Mouse (Mus musculus) spleen, adult 2 months (tissue): Measurements from ENCODE around the gene Zscan22. TPM values are rescaled to one million over a fixed set of nuclear protein-coding genes. Genes with fewer than 3 reads are reported as not detected.
"Not testable (repeated sequence)": the region's sequence is repeated elsewhere in the genome, so short reads cannot be mapped to it uniquely, and the experiment has no call there.

Experiments used
- DNase-seq, 2 experiments: peaks; one replicate each; pipeline versions ENCODE4 v3.0.0 to v3.0.0-alpha.2; 2012 to 2021; ENCODE audit warnings: low spot score in 2 of 2, low read depth in 1 of 2
- H3K27ac ChIP-seq: fragments of 200-500 bp; 2 replicates; pipeline ENCODE4 v1.5.1; 2012; ENCODE audit warnings: low read length, inconsistent platforms; ENCODE audit not compliant: insufficient read depth
- H3K27me3 ChIP-seq: fragments of 200-500 bp; 2 replicates; pipeline ENCODE4 v1.6.1; 2012; ENCODE audit warnings: mild to moderate bottlenecking, moderate library complexity, low read length, inconsistent platforms; ENCODE audit not compliant: control insufficient read depth, insufficient read depth
- H3K36me3 ChIP-seq: fragments of 200-500 bp; 2 replicates; pipeline ENCODE4 v1.6.1; 2012; ENCODE audit warnings: mild to moderate bottlenecking, low read length, inconsistent platforms; ENCODE audit not compliant: control insufficient read depth, insufficient read depth
- H3K4me1 ChIP-seq: fragments of 200-500 bp; 2 replicates; pipeline ENCODE4 v1.6.1; 2011; ENCODE audit warnings: inconsistent platforms; ENCODE audit not compliant: control insufficient read depth, insufficient read depth, insufficient read length
- H3K4me3 ChIP-seq: fragments of 200-500 bp; 2 replicates; pipeline ENCODE4 v1.5.1; 2011; ENCODE audit warnings: mild to moderate bottlenecking, inconsistent platforms; ENCODE audit not compliant: insufficient read depth, insufficient read length; ENCODE audit errors: extremely low read depth
- CTCF ChIP-seq: fragments of 200-500 bp; IDR thresholded peaks from 2 replicates; pipeline ENCODE4 v1.5.1; 2011; ENCODE audit warnings: mild to moderate bottlenecking, inconsistent platforms; ENCODE audit not compliant: insufficient read depth, insufficient read length, insufficient replicate concordance; ENCODE audit errors: extremely low read depth
- POLR2A ChIP-seq: fragments of 200-500 bp; IDR thresholded peaks from 2 replicates; pipeline ENCODE4 v1.6.1; 2011; ENCODE audit warnings: low read depth, low read length, inconsistent platforms
- WGBS: fragments of 180-500 bp; shearing (Covaris S2); methylation state at CpG from one replicate; pipeline ENCODE4 v1.1.7; 2018; 5-methylcytosine and 5-hydroxymethylcytosine counted together
- polyA plus RNA-seq: library from polyadenylated mRNA; depleted of rRNA; stranded (reverse); fragments of >200 nt; gene quantifications from 2 replicates; pipeline ENCODE4 v1.2.3, GENCODE M21; 2012

The Zscan22 gene
- polyA plus RNA-seq, 1 experiment: 6.8 TPM

DNA sequence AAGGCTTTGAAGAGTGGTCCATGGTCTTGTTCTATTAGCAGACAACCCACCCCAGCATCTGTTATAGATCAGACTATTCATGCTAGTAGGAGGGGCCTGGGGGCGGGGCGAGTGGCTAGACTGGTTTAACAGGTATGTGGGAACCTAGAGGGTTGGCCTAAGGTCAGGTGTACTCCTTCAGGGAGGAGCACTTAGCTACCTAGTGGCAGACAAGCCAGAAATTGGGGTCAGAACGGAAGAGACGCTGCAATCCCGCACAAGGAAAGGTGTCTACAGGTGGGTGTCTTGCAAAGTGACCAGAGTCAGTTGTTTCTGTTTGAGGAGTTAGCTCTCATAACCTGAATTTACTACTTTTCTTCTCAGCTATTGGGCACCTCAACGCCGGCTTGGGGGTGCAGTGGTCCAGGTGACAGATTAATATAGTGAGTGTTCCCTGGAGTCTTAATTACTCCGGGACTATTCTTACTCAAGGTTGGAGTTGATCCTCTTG lies 29.6 kb downstream of the Zscan22 start, which contains the start of gene Rnf225:
Rnf225 (plus strand) TSS at position 226 of the 490 bp plus-strand sequence.
- no peak for DNase-seq
- no peak within 1 kb of the TSS for H3K27ac ChIP-seq
- H3K4me1 ChIP-seq: no peaks in the 10 kb centered on the region; the same call in none of the 2 replicates
- 82% methylated on average over 8 of the region's 8 CpGs for WGBS
- no peaks in the 10 kb centered on the region for H3K27me3 ChIP-seq
- H3K36me3 ChIP-seq: peaks cover 29% of the 10 kb centered on the region
- H3K4me3 ChIP-seq: no peak within 1 kb of the TSS
- TF ChIP-seq POLR2A: no peak
- no peak for TF ChIP-seq CTCF

DNA sequence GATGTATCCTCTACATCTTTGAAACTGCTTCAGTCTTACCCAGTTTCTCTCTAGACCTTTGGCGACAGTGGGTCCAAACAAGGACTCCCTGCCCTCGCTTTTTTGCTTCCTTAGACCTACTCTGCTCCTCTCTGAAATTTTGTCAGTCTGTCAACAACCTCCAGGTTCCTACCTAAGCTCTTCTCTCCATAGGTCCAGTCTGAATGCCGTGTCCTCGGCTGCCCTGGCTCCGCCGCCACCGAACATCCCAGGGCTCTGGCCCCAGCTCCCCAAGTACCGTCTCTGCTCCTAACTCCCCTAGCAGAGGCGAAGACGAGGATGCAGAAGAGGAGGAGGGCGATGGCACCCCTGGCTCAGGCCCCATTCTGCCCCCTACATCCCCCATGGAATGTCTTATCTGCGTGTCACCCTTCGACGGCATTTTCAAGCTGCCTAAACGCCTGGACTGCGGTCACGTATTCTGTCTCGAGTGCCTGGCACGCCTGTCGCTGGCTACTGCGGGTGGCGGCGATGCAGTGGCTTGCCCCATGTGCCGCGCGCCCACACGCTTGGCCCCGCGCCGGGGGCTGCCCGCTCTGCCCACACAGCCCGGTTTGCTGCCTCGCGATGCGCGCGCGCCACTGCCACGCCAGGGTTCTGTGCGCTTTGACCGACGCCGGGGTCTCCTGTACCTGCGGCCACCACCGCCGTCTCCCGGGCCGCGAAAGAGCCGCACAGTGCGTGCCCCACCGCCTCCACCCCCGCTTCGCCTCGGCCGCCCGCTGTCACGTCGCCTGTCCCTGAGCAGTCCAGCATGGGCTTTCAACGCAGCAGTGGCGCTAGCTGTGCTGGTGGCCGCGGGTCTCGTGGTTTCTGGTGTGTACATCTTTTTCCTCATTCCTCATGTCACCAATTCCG lies 30.3 kb downstream of the Zscan22 start:
- Histone ChIP-seq H3K27ac (no peak overlapping the region), H3K27me3 (no peaks in the 10 kb centered on the region), H3K4me1 (no peaks in the 10 kb centered on the region; the same call in none of the 2 replicates), H3K36me3 (peaks cover 29% of the 10 kb centered on the region), H3K4me3 (no peak overlapping the region)
- DNase-seq: no peak
- TF ChIP-seq POLR2A: no peak
- TF ChIP-seq CTCF: no peak
- 13% methylated on average over 64 of the region's 65 CpGs for WGBS

DNA sequence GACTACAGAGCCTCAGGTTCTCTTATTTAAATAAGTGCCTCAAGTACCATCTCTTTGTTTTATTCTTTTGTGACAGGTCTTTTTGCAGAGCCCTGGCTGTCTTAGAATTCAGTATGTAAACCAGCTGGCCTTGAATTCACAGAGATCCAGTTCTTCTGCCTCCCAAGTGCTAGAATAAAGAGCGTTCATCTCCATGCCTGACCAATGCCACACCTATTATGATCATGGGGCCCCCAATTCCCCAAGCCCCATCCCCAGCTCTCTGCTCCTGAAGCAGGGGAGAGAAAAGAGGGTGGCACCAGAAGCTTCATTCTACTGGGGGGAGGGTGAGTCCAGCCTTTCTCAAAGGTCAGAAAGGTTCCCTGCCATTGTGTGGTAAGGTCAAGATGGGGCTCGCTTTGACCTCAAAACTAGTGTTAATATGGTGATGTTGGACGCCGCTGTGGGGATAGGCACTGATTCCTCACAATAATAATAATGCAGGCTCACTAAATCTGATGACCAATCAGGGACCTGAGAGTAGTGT lies 36.1 kb downstream of the Zscan22 start:
- Histone ChIP-seq H3K27me3 (no peaks in the 10 kb centered on the region), H3K4me1 (no peaks in the 10 kb centered on the region), H3K4me3 (no peak overlapping the region), H3K27ac (no peak overlapping the region), H3K36me3 (no peaks in the 10 kb centered on the region)
- WGBS: 90% methylated on average over 4 of the region's 4 CpGs
- TF ChIP-seq CTCF (no peak), POLR2A (no peak)
- no peak for DNase-seq

GRCm38 (mm10) chr7:12934808-12935207 lies 37.2 kb downstream of the Zscan22 start:
- DNase-seq: no peak
- 74% methylated on average over 3 of the region's 3 CpGs for WGBS
- Histone ChIP-seq H3K27me3 (no peaks in the 10 kb centered on the region), H3K4me3 (no peak overlapping the region), H3K4me1 (no peaks in the 10 kb centered on the region), H3K27ac (no peak overlapping the region), H3K36me3 (no peaks in the 10 kb centered on the region)
- TF ChIP-seq POLR2A (no peak), CTCF (no peak)

DNA sequence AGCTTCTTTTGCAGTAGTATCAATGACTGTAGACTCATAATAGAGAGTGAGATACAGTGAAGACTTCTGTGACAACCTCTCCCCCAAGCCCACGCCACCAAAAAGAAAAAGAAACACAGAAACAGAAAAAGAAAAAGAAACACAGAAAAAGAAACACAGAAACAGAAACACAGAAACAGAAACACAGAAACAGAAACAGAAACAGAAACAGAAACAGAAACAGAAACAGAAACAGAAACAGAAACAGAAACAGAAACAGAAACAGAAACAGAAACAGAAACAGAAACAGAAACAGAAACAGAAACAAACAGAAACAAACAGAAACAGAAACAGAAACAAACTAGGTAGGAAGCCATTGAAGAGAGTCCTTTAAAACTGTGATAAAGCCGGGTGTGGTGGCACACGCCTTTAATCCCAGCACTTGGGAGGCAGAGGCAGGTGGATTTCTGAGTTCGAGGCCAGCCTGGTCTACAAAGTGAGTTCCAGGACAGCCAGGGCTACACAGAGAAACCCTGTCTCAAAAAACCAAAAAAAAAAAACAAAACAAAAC lies 39.7 kb downstream of the Zscan22 start:
- not testable (repeated sequence) for H3K4me3 ChIP-seq, H3K4me1 ChIP-seq, DNase-seq, H3K27ac ChIP-seq, H3K36me3 ChIP-seq, H3K27me3 ChIP-seq
- WGBS: 95% methylated on average over 4 of the region's 4 CpGs

DNA sequence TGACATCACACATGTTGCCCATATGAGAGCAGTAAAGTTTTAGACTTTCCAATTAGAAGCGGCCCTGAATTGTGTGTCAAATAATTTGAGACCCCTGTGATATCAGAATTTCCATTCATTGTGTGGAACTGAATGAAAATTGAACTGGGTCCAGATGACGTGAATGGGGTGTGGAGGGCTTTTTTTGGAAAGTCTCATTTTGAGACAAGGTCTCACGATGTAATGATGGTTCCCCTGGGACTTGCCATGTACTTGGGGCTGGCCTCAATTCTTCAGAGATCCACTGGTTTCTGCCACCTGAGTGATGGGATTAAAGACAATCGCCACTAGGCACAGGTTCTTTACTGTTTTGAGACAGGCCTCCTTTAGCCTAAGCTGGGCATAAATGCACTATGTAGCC lies 43.0 kb downstream of the Zscan22 start:
- Histone ChIP-seq H3K27ac (no peak overlapping the region), H3K4me1 (no peaks in the 10 kb centered on the region), H3K36me3 (no peaks in the 10 kb centered on the region), H3K4me3 (no peak overlapping the region), H3K27me3 (no peaks in the 10 kb centered on the region)
- DNase-seq: no peak
- TF ChIP-seq POLR2A (no peak), CTCF (no peak)
- WGBS: 79% methylated on average over 4 of the region's 4 CpGs
